Mouse (Mus musculus) midbrain, embryonic 10.5 days (tissue): ENCODE results near the gene Gpr183. TPM values are rescaled to one million over a fixed set of nuclear protein-coding genes. Genes with fewer than 3 reads are reported as not detected.

Source experiments
- polyA plus RNA-seq: library from polyadenylated mRNA; unstranded; fragments of >200 nt; fragmentation: Nextera tagmentation; extraction: Ambion mirVana; gene quantifications from 2 replicates; pipeline ENCODE4 v1.2.1, GENCODE M21; 2016

Gene Gpr183
- polyA plus RNA-seq, 1 experiment from 2014 or later = 1.9 TPM

Other genes starting within 250 kb of the Gpr183 start
- 2.1 and 3.4 TPM in 2 replicates for gene Dock9, start 167.4 kb downstream of the Gpr183 start, polyA plus RNA-seq
- 76.6 and 78.3 TPM in 2 replicates for gene Ubac2, start 86.6 kb downstream of the Gpr183 start, polyA plus RNA-seq
- 0.07 and 0.20 TPM in 2 replicates for gene Gpr18, start 49.4 kb downstream of the Gpr183 start, polyA plus RNA-seq
- gene Timm8a2, start 69.5 kb upstream of the Gpr183 start, polyA plus RNA-seq = not detected in 2 replicates
- 133 and 135 TPM in 2 replicates for gene Tm9sf2, start 141.8 kb upstream of the Gpr183 start, polyA plus RNA-seq
- gene Clybl, start 216.5 kb upstream of the Gpr183 start, polyA plus RNA-seq = 27.5 and 29.1 TPM in 2 replicates